Mouse (Mus musculus) limb, embryonic 12.5 days (tissue): ENCODE measurements around the gene Gse1. TPM values are rescaled to one million over a fixed set of nuclear protein-coding genes. Genes with fewer than 3 reads are reported as not detected.

ENCODE experiments used
- ATAC-seq: fragments of 200-750 bp; cut with Nextera tagmentation; 2 replicates; pipeline ENCODE4 v1.8.0; 2017; ENCODE audit warnings: low read depth, moderate TSS enrichment; ENCODE audit not compliant: insufficient number of reproducible peaks, insufficient read depth, low FRiP score, low TSS enrichment
- H3K27ac ChIP-seq: fragments of 300-500 bp; sonication (generic); 2 replicates; pipeline ENCODE4 v1.5.1; 2016; ENCODE audit warnings: mild to moderate bottlenecking, moderate library complexity
- H3K27me3 ChIP-seq: fragments of 300-500 bp; sonication (generic); 2 replicates; pipeline ENCODE4 v1.6.1; 2016; ENCODE audit warnings: mild to moderate bottlenecking, moderate library complexity
- H3K36me3 ChIP-seq: fragments of 300-500 bp; sonication (generic); 2 replicates; pipeline ENCODE4 v1.6.1; 2016; ENCODE audit warnings: mild to moderate bottlenecking, moderate library complexity
- H3K4me1 ChIP-seq: fragments of 300-500 bp; sonication (generic); replicated peaks from 2 replicates; pipeline ENCODE4 v1.6.1; 2016
- H3K4me2 ChIP-seq: fragments of 300-500 bp; sonication (generic); 2 replicates; pipeline ENCODE4 v1.6.1; 2016; ENCODE audit warnings: mild to moderate bottlenecking, moderate library complexity
- H3K4me3 ChIP-seq: fragments of 300-500 bp; sonication (generic); replicated peaks from 2 replicates; pipeline ENCODE4 v1.5.1; 2016; ENCODE audit warnings: mild to moderate bottlenecking
- H3K9ac ChIP-seq: fragments of 300-500 bp; sonication (generic); replicated peaks from 2 replicates; pipeline ENCODE4 v1.6.1; 2016; ENCODE audit warnings: mild to moderate bottlenecking, moderate library complexity
- H3K9me3 ChIP-seq: fragments of 300-500 bp; sonication (generic); 2 replicates; pipeline ENCODE4 v1.6.1; 2016; ENCODE audit warnings: mild to moderate bottlenecking, moderate library complexity
- WGBS: fragments of 180-500 bp; shearing (Covaris S2); methylation state at CpG from one replicate; pipeline ENCODE4 v1.1.7; 2016; 5-methylcytosine and 5-hydroxymethylcytosine counted together
- polyA plus RNA-seq: library from polyadenylated mRNA; unstranded; fragments of >200 nt; fragmentation: Nextera tagmentation; extraction: Ambion mirVana; gene quantifications from 2 replicates; pipeline ENCODE4 v1.2.1, GENCODE M21; 2016

Gene Gse1
- polyA plus RNA-seq, 1 experiment from 2014 or later = 9.1 TPM

DNA sequence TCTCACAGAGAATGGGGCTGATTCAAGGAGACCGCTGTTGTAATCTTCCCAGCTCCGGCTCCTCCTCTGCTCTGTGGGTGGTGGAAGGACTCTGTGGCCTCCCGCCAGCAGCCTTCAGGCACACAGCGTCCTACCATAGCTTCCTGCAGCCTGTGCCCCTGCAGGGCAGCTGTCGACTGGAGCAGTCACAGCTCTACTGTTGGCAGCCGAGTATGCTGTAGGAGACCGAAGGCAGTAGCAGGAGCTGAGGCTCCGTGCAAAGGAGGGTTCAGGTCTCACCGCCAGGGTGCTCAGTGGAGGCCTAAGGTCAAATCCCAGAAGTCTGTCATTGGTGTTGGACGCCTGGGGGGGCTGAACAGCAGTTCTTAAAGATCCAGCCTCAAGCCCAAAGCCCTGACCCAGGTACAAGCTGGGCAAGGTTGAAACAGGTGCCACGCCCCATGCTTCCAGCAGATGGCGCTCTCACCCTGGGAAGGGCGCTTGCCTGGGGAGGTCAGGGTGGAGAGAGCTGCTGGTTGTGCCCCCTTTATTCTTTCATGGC is 72.4 kb downstream of the Gse1 start:
- no peaks in the 10 kb centered on the region for H3K36me3 ChIP-seq
- no peaks in the 10 kb centered on the region for H3K27me3 ChIP-seq
- WGBS = 12% methylated on average over 13 of the region's 13 CpGs
- H3K27ac ChIP-seq = peak overlapping the region; percentile 47; the same call in 1 of the 2 replicates
- H3K9me3 ChIP-seq = no peaks in the 10 kb centered on the region
- H3K4me1 ChIP-seq = peaks cover 81% of the 10 kb centered on the region
- no peak for ATAC-seq
- 0 out of 2 replicates have a peak overlapping the region, but pooled peaks have one; percentile 9 for H3K4me2 ChIP-seq
- 0 out of 2 replicates have a peak overlapping the region, but pooled peaks have one; percentile 9 for H3K9ac ChIP-seq
- no peak overlapping the region for H3K4me3 ChIP-seq

DNA sequence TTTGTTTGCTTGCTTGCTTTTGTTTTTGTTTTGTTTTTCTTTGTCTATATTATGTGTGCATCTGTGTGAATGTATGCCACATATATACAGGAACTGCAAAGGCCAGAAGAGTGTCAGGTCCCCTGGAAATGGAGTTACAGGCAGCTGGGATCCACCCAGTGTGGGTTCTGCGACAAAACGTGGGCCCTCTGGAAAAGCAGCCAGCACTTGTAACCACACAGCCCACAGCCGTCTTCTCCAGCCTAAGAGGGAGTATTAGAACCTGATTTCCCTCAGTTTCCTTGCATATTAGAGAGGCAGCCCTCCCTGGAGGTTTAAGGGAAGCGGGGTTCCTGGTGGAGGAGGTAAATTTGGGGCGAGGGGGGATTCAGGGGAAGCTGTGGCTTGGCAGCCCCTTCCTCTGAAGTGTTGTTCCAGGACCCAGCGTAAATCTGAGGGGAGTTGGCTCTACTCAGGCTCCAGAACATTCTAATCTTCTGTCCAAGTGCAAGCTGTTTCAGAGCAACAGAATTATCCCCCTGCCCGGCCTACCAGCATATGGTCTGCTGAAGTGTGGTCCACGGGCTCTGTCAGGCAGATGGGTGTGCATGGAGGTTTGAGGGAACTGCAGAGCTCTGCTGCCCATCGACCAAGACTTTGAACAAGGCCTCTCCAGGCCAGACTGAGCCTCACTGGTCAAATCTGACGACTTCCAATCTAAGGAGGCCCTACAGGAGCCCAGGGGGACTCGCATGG is 74.9 kb downstream of the Gse1 start:
- Histone ChIP-seq H3K4me1 (peaks cover 74% of the 10 kb centered on the region), H3K27ac (peak overlapping the region; percentile 67), H3K4me2 (no peak overlapping the region), H3K9ac (no peak overlapping the region), H3K27me3 (0 out of 2 replicates have a peak, but pooled peaks cover under 1% of the 10 kb centered on the region), H3K4me3 (no peak overlapping the region), H3K36me3 (no peaks in the 10 kb centered on the region), H3K9me3 (no peaks in the 10 kb centered on the region)
- WGBS = 51% methylated on average over 11 of the region's 11 CpGs
- no peak for ATAC-seq

DNA sequence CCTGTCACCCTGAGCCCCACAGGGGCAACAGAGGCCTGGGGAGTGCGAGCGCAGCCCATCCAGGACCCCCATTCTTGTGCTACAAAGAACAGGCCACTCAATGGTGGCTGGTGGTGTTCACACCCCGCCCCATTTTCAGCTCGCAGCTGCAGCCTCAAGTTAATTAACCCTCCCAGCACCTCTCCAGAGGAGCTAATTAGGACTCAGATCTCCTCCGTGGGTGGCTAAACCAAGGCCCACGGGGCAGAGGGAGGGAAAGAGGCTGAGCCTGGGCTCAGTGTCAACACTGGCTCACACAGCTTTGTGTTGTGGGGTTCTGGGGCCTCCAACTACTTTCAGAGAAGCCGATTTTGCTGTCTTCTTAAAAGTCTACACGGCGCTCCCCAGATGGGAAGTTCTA is 75.8 kb downstream of the Gse1 start:
- WGBS = 26% methylated on average over 9 of the region's 9 CpGs
- Histone ChIP-seq H3K4me2 (no peak overlapping the region), H3K4me3 (no peak overlapping the region), H3K36me3 (no peaks in the 10 kb centered on the region), H3K9me3 (no peaks in the 10 kb centered on the region), H3K27ac (peak overlapping the region; percentile 67), H3K9ac (no peak overlapping the region; the same call in 1 of the 2 replicates), H3K4me1 (peaks cover 74% of the 10 kb centered on the region), H3K27me3 (0 out of 2 replicates have a peak, but pooled peaks cover 4% of the 10 kb centered on the region)
- no peak for ATAC-seq

DNA sequence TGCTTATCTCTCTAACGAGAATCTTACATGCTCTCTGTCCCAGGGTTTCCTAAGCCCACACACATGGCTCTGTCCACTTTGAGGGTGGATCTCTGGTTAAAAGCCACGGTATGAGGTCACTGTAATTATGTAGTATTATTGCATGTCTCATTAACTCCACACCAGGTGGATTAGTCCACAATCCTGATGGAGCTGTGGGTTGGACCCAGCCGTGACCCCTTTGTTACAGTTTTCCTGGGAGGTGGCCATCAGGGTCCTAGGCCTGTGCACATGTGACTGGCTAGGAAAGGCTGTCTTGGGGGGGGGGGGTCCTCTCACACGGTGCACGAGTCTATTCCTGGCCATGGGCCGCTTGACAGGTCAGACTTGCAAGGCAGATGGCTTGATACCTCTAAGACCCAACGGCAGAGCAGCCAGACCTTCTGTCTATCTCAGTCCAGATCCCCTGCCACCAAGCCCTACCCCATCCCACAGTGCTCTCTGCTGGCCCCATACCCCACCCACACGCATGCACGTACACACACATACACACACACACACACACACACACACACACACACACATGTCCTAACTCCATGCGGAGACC is 77.6 kb downstream of the Gse1 start:
- WGBS = 72% methylated on average over 10 of the region's 10 CpGs
- Histone ChIP-seq H3K27me3 (0 out of 2 replicates have a peak, but pooled peaks cover 4% of the 10 kb centered on the region), H3K4me2 (no peak overlapping the region), H3K9me3 (no peaks in the 10 kb centered on the region), H3K4me1 (peaks cover 77% of the 10 kb centered on the region), H3K36me3 (no peaks in the 10 kb centered on the region), H3K9ac (no peak overlapping the region), H3K4me3 (no peak overlapping the region), H3K27ac (no peak overlapping the region)
- no peak for ATAC-seq

DNA sequence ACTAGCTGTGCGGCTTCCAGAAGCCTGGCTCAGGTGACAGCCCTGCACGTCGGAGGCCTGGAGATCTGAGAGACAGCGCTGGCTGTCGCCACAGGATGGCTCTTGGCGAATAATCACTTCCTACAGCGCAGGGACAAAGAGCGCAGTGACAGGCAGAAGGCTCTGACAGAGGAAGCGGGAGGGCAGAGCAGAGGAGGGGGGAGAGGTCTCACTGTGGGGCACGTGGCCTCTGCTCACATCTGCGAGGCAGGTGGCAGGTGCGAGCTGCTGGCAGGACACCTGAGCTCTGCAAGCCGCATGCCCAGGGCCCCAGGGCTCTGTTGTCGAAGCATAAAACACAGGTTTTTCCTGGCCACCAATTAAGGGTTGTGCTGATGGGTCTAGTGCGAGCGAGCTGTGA is 78.8 kb downstream of the Gse1 start:
- ATAC-seq = no peak
- H3K4me3 ChIP-seq = no peak overlapping the region
- peaks cover 74% of the 10 kb centered on the region for H3K4me1 ChIP-seq
- no peaks in the 10 kb centered on the region for H3K36me3 ChIP-seq
- H3K27me3 ChIP-seq = 0 out of 2 replicates have a peak, but pooled peaks cover 4% of the 10 kb centered on the region
- H3K9me3 ChIP-seq = no peaks in the 10 kb centered on the region
- WGBS = 4% methylated on average over 16 of the region's 16 CpGs
- no peak overlapping the region for H3K4me2 ChIP-seq
- no peak overlapping the region for H3K9ac ChIP-seq
- no peak overlapping the region for H3K27ac ChIP-seq

DNA sequence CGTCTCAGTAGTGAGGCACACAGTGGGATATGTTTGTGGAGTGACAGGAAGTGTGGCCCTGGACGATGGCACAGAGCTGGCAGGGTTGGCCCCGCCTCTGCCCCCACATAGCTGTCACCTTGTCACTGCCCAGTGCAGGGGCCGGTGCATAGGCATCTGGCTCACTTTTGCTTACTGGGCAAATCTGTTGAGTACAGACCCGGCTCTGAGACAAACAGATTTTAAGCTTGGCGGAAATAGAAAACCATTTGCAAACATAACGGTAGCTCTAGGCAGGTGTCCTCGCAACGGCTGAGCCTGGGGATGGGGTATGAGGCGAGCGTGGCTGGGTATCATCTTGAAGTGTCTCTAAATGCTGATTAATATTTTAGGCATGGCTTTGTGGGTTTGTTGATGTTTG is 79.3 kb downstream of the Gse1 start:
- no peak overlapping the region for H3K27ac ChIP-seq
- no peaks in the 10 kb centered on the region for H3K9me3 ChIP-seq
- WGBS = 51% methylated on average over 11 of the region's 11 CpGs
- 0 out of 2 replicates have a peak, but pooled peaks cover 4% of the 10 kb centered on the region for H3K27me3 ChIP-seq
- H3K4me3 ChIP-seq = no peak overlapping the region
- H3K4me2 ChIP-seq = no peak overlapping the region
- no peaks in the 10 kb centered on the region for H3K36me3 ChIP-seq
- ATAC-seq = no peak
- no peak overlapping the region for H3K9ac ChIP-seq
- H3K4me1 ChIP-seq = peaks cover 70% of the 10 kb centered on the region

DNA sequence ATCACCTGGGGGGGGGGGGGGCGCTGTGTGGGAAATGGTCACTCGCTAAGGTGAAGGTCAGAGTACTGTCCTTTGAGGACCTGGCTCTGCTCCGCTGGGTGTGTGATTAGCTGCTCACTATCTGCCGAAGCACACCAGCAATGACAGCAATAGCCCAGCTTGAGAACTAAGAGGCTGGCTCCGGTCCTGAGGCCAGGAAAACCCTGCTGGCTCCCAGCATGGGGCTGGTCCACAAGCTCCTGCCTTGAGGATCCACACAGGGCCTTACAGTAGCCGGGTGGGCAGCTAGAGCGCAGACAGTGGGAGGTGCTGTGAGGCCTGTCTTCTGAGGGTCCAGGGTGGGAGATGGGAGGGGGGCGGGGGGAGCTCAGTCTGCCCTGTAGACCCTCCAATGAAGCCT is 79.9 kb downstream of the Gse1 start:
- 46% methylated on average over 8 of the region's 8 CpGs for WGBS
- no peak for ATAC-seq
- Histone ChIP-seq H3K9ac (no peak overlapping the region), H3K4me3 (no peak overlapping the region), H3K4me2 (no peak overlapping the region), H3K27me3 (0 out of 2 replicates have a peak, but pooled peaks cover 4% of the 10 kb centered on the region), H3K4me1 (peaks cover 64% of the 10 kb centered on the region), H3K9me3 (no peaks in the 10 kb centered on the region), H3K27ac (no peak overlapping the region), H3K36me3 (no peaks in the 10 kb centered on the region)

DNA sequence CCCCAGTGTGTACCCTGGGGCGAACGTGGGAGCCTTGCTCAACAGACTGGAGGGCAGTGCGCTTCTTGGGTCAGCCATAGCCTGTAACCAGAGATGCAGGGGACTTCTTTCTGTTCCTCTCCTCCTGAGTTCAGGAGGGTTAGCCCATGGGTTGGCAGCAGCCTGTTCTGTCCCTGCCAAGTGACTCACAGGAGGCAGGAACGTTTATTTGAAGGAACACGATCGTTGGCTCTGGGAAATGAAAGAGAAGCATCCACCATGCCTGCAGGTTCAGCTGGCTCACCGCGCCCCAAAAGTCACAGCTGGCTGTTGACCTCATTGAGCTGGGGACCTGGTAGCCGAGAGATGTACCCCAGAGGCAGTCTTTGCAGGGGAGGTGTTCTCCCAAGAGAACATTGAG is 80.3 kb downstream of the Gse1 start:
- Histone ChIP-seq H3K4me1 (peaks cover 60% of the 10 kb centered on the region), H3K27ac (no peak overlapping the region), H3K9ac (no peak overlapping the region), H3K27me3 (0 out of 2 replicates have a peak, but pooled peaks cover 4% of the 10 kb centered on the region), H3K4me3 (no peak overlapping the region), H3K36me3 (no peaks in the 10 kb centered on the region), H3K9me3 (no peaks in the 10 kb centered on the region), H3K4me2 (no peak overlapping the region)
- no peak for ATAC-seq
- 55% methylated on average over 9 of the region's 9 CpGs for WGBS

DNA sequence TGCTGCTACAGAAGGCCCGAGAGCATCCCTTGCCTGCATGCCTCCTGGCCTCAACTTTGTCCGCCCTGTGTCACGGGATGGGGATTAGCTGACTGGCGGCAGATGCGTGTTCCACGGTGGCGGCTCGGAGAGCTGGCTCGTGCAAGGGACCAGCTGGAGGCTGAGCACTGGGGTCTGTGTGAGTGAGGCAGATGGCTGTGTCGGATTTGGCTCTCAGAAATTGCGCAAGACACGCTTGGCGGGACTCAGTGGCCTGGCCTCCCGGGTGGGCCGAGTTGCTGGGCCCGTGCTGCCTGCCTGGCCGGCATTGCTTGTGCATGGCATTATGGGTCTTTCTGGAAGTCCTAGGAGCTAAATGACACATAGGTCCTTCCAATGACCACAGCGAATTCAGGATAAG is 81.1 kb downstream of the Gse1 start:
- H3K4me1 ChIP-seq = peaks cover 52% of the 10 kb centered on the region
- WGBS = 69% methylated on average over 18 of the region's 18 CpGs
- H3K36me3 ChIP-seq = no peaks in the 10 kb centered on the region
- no peak for ATAC-seq
- no peaks in the 10 kb centered on the region for H3K9me3 ChIP-seq
- 0 out of 2 replicates have a peak, but pooled peaks cover 4% of the 10 kb centered on the region for H3K27me3 ChIP-seq
- H3K4me3 ChIP-seq = no peak overlapping the region
- no peak overlapping the region for H3K4me2 ChIP-seq
- H3K9ac ChIP-seq = 0 out of 2 replicates have a peak overlapping the region, but pooled peaks have one; percentile 12
- H3K27ac ChIP-seq = peak overlapping the region; percentile 35; the same call in 1 of the 2 replicates

DNA sequence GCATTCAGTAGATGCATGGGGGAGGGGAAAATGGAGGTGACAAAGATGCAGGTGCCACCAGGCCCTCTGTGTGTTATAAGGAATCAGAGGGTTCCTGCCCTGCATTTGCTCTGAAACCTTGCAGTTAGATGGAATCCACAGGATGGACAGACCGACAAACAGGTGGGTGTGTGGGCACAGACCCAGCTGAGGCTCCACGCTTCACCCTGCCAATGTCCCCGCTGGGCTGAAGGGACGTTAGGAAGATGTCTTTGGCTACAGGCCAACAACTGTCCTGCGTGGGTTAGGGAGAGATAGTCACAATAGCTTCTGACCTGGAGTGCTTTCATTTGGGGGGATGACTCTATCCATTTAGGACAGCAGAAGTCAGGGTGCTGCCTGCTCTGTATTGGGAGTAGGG is 81.8 kb downstream of the Gse1 start:
- Histone ChIP-seq H3K4me1 (peaks cover 47% of the 10 kb centered on the region), H3K4me3 (no peak overlapping the region)

DNA sequence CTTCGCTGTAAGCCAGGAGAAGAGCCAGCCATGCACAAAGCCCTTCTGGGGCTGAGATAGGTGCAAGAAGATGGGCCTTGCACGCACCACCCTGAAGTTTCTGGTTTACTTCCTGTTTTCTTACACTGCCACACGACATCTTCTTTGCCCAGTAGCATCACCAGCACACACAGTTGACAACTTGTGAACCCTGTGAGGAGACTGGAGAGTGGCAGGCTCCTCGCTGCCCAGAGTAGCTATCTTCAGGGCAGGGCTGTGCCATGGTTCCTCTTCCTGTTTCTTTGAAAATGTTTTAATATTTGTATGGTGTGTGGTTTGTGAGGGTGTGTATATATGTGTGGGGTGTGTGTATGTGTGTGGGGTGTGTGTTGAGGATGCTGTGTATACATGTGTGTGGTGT is 84.2 kb downstream of the Gse1 start:
- Histone ChIP-seq H3K4me2 (no peak overlapping the region), H3K9ac (no peak overlapping the region), H3K9me3 (no peaks in the 10 kb centered on the region), H3K27ac (no peak overlapping the region), H3K36me3 (no peaks in the 10 kb centered on the region), H3K4me1 (peaks cover 56% of the 10 kb centered on the region), H3K4me3 (no peak overlapping the region), H3K27me3 (0 out of 2 replicates have a peak, but pooled peaks cover 4% of the 10 kb centered on the region)
- WGBS = 90% methylated on average over 4 of the region's 4 CpGs
- no peak for ATAC-seq

More for the DNA sequence above, 81.8 kb downstream of the Gse1 start:
- 0 out of 2 replicates have a peak, but pooled peaks cover 4% of the 10 kb centered on the region for H3K27me3 ChIP-seq
- 84% methylated on average over 5 of the region's 5 CpGs for WGBS
- ATAC-seq = no peak
- no peak overlapping the region for H3K27ac ChIP-seq
- no peaks in the 10 kb centered on the region for H3K9me3 ChIP-seq
- H3K9ac ChIP-seq = no peak overlapping the region
- no peaks in the 10 kb centered on the region for H3K36me3 ChIP-seq
- H3K4me2 ChIP-seq = no peak overlapping the region
